Mouse (Mus musculus) limb, embryonic 13.5 days (tissue): Measurements from ENCODE around the gene Stum. TPM values are rescaled to one million over a fixed set of nuclear protein-coding genes. Genes with fewer than 3 reads are reported as not detected.
A peak's percentile ranks its signal among the peaks of the same experiment; 100 is the strongest.

ENCODE experiments used
- ATAC-seq: fragments of 200-750 bp; cut with Nextera tagmentation; 2 replicates; pipeline ENCODE4 v1.8.0; 2017; ENCODE audit warnings: low read depth, moderate number of reproducible peaks, moderate TSS enrichment; ENCODE audit not compliant: low FRiP score
- H3K27ac ChIP-seq: fragments of 300-500 bp; sonication (generic); 2 replicates; pipeline ENCODE4 v1.5.1; 2015; ENCODE audit warnings: inconsistent platforms, mild to moderate bottlenecking, moderate library complexity
- H3K27me3 ChIP-seq: fragments of 300-500 bp; sonication (generic); 2 replicates; pipeline ENCODE4 v1.6.1; 2015; ENCODE audit warnings: mild to moderate bottlenecking, inconsistent platforms
- H3K36me3 ChIP-seq: fragments of 300-500 bp; sonication (generic); 2 replicates; pipeline ENCODE4 v1.6.1; 2015; ENCODE audit warnings: inconsistent platforms, mild to moderate bottlenecking, moderate library complexity
- H3K4me1 ChIP-seq: fragments of 300-500 bp; sonication (generic); 2 replicates; pipeline ENCODE4 v1.6.1; 2015; ENCODE audit warnings: inconsistent platforms
- H3K4me2 ChIP-seq: fragments of 300-500 bp; sonication (generic); replicated peaks from 2 replicates; pipeline ENCODE4 v1.6.1; 2015; ENCODE audit warnings: inconsistent platforms, mild to moderate bottlenecking, moderate library complexity
- H3K4me3 ChIP-seq: fragments of 300-500 bp; sonication (generic); 2 replicates; pipeline ENCODE4 v1.5.1; 2015; ENCODE audit warnings: moderate library complexity, mild to moderate bottlenecking, inconsistent platforms
- H3K9ac ChIP-seq: fragments of 300-500 bp; sonication (generic); 2 replicates; pipeline ENCODE4 v1.6.1; 2015; ENCODE audit warnings: mild to moderate bottlenecking, inconsistent platforms
- H3K9me3 ChIP-seq: fragments of 300-500 bp; sonication (generic); 2 replicates; pipeline ENCODE4 v1.6.1; 2016; ENCODE audit warnings: inconsistent platforms
- WGBS: fragments of 180-500 bp; shearing (Covaris S2); methylation state at CpG from one replicate; pipeline ENCODE4 v1.1.7; 2015; 5-methylcytosine and 5-hydroxymethylcytosine counted together
- polyA plus RNA-seq: library from polyadenylated mRNA; unstranded; fragments of >200 nt; fragmentation: Nextera tagmentation; extraction: Ambion mirVana; gene quantifications from 2 replicates; pipeline ENCODE4 v1.2.1, GENCODE M21; 2015

Stum gene
- polyA plus RNA-seq, 1 experiment from 2014 or later = 4.6 TPM

- 34% methylated on average over 6 of the region's 6 CpGs for WGBS
- peak; percentile 60; the same call in 1 of the 2 replicates for ATAC-seq
- Histone ChIP-seq H3K27ac (peak overlapping the region; percentile 3; the same call in 1 of the 2 replicates), H3K36me3 (no peaks in the 10 kb centered on the region), H3K27me3 (no peaks in the 10 kb centered on the region), H3K4me2 (0 out of 2 replicates have a peak overlapping the region, but pooled peaks have one; percentile 4), H3K9me3 (no peaks in the 10 kb centered on the region), H3K9ac (no peak overlapping the region), H3K4me3 (no peak overlapping the region), H3K4me1 (peaks cover 11% of the 10 kb centered on the region)
Observed at GRCm38 (mm10) chr1:180458274-180458673, 25.0 kb downstream of the Stum start.

GRCm38 (mm10) chr1:180449641-180450040 lies 33.7 kb downstream of the Stum start:
- Histone ChIP-seq H3K36me3 (no peaks in the 10 kb centered on the region), H3K9me3 (peaks cover 3% of the 10 kb centered on the region; the same call in 1 of the 2 replicates), H3K4me3 (no peak overlapping the region), H3K27ac (no peak overlapping the region), H3K4me2 (no peak overlapping the region), H3K4me1 (peaks cover 6% of the 10 kb centered on the region; the same call in 1 of the 2 replicates), H3K9ac (no peak overlapping the region), H3K27me3 (no peaks in the 10 kb centered on the region)
- 45% methylated on average over 2 of the region's 2 CpGs for WGBS
- no peak for ATAC-seq

- no peaks in the 10 kb centered on the region for H3K27me3 ChIP-seq
- no peaks in the 10 kb centered on the region for H3K36me3 ChIP-seq
- 69% methylated on average over 3 of the region's 3 CpGs for WGBS
Observed at GRCm38 (mm10) chr1:180444411-180444810, 38.9 kb downstream of the Stum start.

GRCm38 (mm10) chr1:180439496-180439895 lies 43.8 kb downstream of the Stum start:
- no peak overlapping the region for H3K4me3 ChIP-seq
- H3K36me3 ChIP-seq = no peaks in the 10 kb centered on the region
- no peaks in the 10 kb centered on the region for H3K9me3 ChIP-seq
- no peak for ATAC-seq
- no peaks in the 10 kb centered on the region for H3K27me3 ChIP-seq
- H3K4me2 ChIP-seq = no peak overlapping the region
- no peak overlapping the region for H3K27ac ChIP-seq
- H3K9ac ChIP-seq = no peak overlapping the region
- peaks cover 6% of the 10 kb centered on the region for H3K4me1 ChIP-seq
- 83% methylated on average over 4 of the region's 4 CpGs for WGBS

More at GRCm38 (mm10) chr1:180444411-180444810, 38.9 kb downstream of the Stum start:
- no peak for ATAC-seq
- Histone ChIP-seq H3K4me1 (peaks cover 6% of the 10 kb centered on the region; the same call in 1 of the 2 replicates), H3K4me2 (no peak overlapping the region), H3K9me3 (no peaks in the 10 kb centered on the region), H3K27ac (no peak overlapping the region), H3K9ac (no peak overlapping the region), H3K4me3 (no peak overlapping the region)

GRCm38 (mm10) chr1:180434925-180435324 lies 48.4 kb downstream of the Stum start:
- no peak overlapping the region; the same call in 1 of the 2 replicates for H3K9ac ChIP-seq

GRCm38 (mm10) chr1:180433796-180434566 lies 49.3 kb downstream of the Stum start:
- ATAC-seq = peak; percentile 85
- no peak overlapping the region for H3K9ac ChIP-seq
- H3K4me2 ChIP-seq = no peak overlapping the region
- H3K36me3 ChIP-seq = no peaks in the 10 kb centered on the region
- H3K4me1 ChIP-seq = peaks cover 29% of the 10 kb centered on the region
- H3K27me3 ChIP-seq = no peaks in the 10 kb centered on the region
- no peak overlapping the region for H3K27ac ChIP-seq
- no peak overlapping the region for H3K4me3 ChIP-seq
- WGBS = 20% methylated on average over 7 of the region's 7 CpGs
- H3K9me3 ChIP-seq = no peaks in the 10 kb centered on the region

More at GRCm38 (mm10) chr1:180434925-180435324, 48.4 kb downstream of the Stum start:
- Histone ChIP-seq H3K4me2 (peak overlapping the region; percentile 38; the same call in 1 of the 2 replicates), H3K27ac (no peak overlapping the region), H3K9me3 (no peaks in the 10 kb centered on the region), H3K27me3 (no peaks in the 10 kb centered on the region), H3K4me3 (no peak overlapping the region), H3K36me3 (no peaks in the 10 kb centered on the region), H3K4me1 (peaks cover 24% of the 10 kb centered on the region)
- ATAC-seq = no peak
- 8% methylated on average over 9 of the region's 9 CpGs for WGBS

- Histone ChIP-seq H3K27me3 (no peaks in the 10 kb centered on the region), H3K27ac (peak overlapping the region; percentile 44; the same call in 1 of the 2 replicates), H3K4me1 (peaks cover 34% of the 10 kb centered on the region), H3K4me2 (peak overlapping the region; percentile 70), H3K4me3 (peak overlapping the region; percentile 38), H3K36me3 (no peaks in the 10 kb centered on the region), H3K9me3 (no peaks in the 10 kb centered on the region), H3K9ac (peak overlapping the region; percentile 65)
- peak; percentile 35; the same call in 1 of the 2 replicates for ATAC-seq
- WGBS = 2% methylated on average over 16 of the region's 16 CpGs
Observed at GRCm38 (mm10) chr1:180433098-180433538, 50.2 kb downstream of the Stum start.

- no peaks in the 10 kb centered on the region for H3K9me3 ChIP-seq
- no peaks in the 10 kb centered on the region for H3K36me3 ChIP-seq
- H3K9ac ChIP-seq = no peak overlapping the region
- no peak overlapping the region for H3K4me2 ChIP-seq
- ATAC-seq = no peak
- no peak overlapping the region for H3K27ac ChIP-seq
- 72% methylated on average over 12 of the region's 12 CpGs for WGBS
- H3K4me1 ChIP-seq = peaks cover 43% of the 10 kb centered on the region
- no peaks in the 10 kb centered on the region for H3K27me3 ChIP-seq
- no peak overlapping the region for H3K4me3 ChIP-seq
Observed at GRCm38 (mm10) chr1:180431833-180432232, 51.5 kb downstream of the Stum start.

- 69% methylated on average over 5 of the region's 5 CpGs for WGBS
- Histone ChIP-seq H3K27me3 (no peaks in the 10 kb centered on the region), H3K4me3 (no peak overlapping the region), H3K9ac (no peak overlapping the region), H3K9me3 (no peaks in the 10 kb centered on the region), H3K36me3 (0 out of 2 replicates have a peak, but pooled peaks cover 4% of the 10 kb centered on the region), H3K4me1 (peaks cover 40% of the 10 kb centered on the region), H3K27ac (no peak overlapping the region), H3K4me2 (no peak overlapping the region)
- no peak for ATAC-seq
Observed at GRCm38 (mm10) chr1:180429819-180430218, 53.5 kb downstream of the Stum start.

GRCm38 (mm10) chr1:180428871-180429270 lies 54.4 kb downstream of the Stum start:
- Histone ChIP-seq H3K4me2 (no peak overlapping the region), H3K27ac (no peak overlapping the region), H3K27me3 (no peaks in the 10 kb centered on the region), H3K36me3 (peaks cover 11% of the 10 kb centered on the region; the same call in 1 of the 2 replicates), H3K4me3 (no peak overlapping the region), H3K9me3 (no peaks in the 10 kb centered on the region), H3K9ac (no peak overlapping the region), H3K4me1 (peaks cover 34% of the 10 kb centered on the region)
- no peak for ATAC-seq
- WGBS = 73% methylated on average over 8 of the region's 8 CpGs

GRCm38 (mm10) chr1:180428101-180428712 lies 55.1 kb downstream of the Stum start:
- peak overlapping the region; percentile 25; the same call in 1 of the 2 replicates for H3K4me2 ChIP-seq
- no peaks in the 10 kb centered on the region for H3K9me3 ChIP-seq
- ATAC-seq = no peak
- no peak overlapping the region for H3K4me3 ChIP-seq
- no peak overlapping the region for H3K27ac ChIP-seq
- H3K36me3 ChIP-seq = peaks cover 16% of the 10 kb centered on the region; the same call in 1 of the 2 replicates
- no peak overlapping the region for H3K9ac ChIP-seq
- peaks cover 27% of the 10 kb centered on the region for H3K4me1 ChIP-seq
- H3K27me3 ChIP-seq = no peaks in the 10 kb centered on the region
- 21% methylated on average over 9 of the region's 9 CpGs for WGBS

- 39% methylated on average over 10 of the region's 10 CpGs for WGBS
- Histone ChIP-seq H3K27ac (0 out of 2 replicates have a peak overlapping the region, but pooled peaks have one; percentile 3), H3K36me3 (peaks cover 21% of the 10 kb centered on the region), H3K4me2 (peak overlapping the region; percentile 25; the same call in 1 of the 2 replicates), H3K4me1 (peaks cover 22% of the 10 kb centered on the region), H3K9ac (no peak overlapping the region), H3K4me3 (no peak overlapping the region), H3K27me3 (no peaks in the 10 kb centered on the region), H3K9me3 (no peaks in the 10 kb centered on the region)
- ATAC-seq = no peak
Observed at GRCm38 (mm10) chr1:180427685-180428084, 55.6 kb downstream of the Stum start.
